Mouse (Mus musculus) granulocyte monocyte progenitor cell, adult 5-6 weeks (primary cell): ENCODE measurements around the gene Map3k11. TPM values are rescaled to one million over a fixed set of nuclear protein-coding genes. Genes with fewer than 3 reads are reported as not detected.
"Not testable (repeated sequence)": the region's sequence is repeated elsewhere in the genome, so short reads cannot be mapped to it uniquely, and the experiment has no call there.

Source experiments
- ATAC-seq: replicated peaks from 2 replicates; pipeline ENCODE4 v1.8.0; 2016; ENCODE audit warnings: mild to moderate bottlenecking, moderate TSS enrichment, inconsistent platforms; ENCODE audit not compliant: poor library complexity, severe bottlenecking
- total RNA-seq, 2 experiments: library from RNA; stranded (forward) in 1 of 2; stranded (reverse) in 1 of 2; fragments of 200-712, 200-1000 nt in 1 of 2; fragments of >200 nt in 1 of 2; fragmentation: Nextera tagmentation in 1 of 2; gene quantifications; 2 replicates each; pipeline ENCODE4 v1.2.3; 2014 to 2017

The Map3k11 gene
- total RNA-seq, 2 experiments from 2014 or later: 21.9 to 23.0 TPM

- no peak for ATAC-seq
Observed at GRCm38 (mm10) chr19:5664669-5665257, 23.8 kb upstream of the Map3k11 start.

DNA sequence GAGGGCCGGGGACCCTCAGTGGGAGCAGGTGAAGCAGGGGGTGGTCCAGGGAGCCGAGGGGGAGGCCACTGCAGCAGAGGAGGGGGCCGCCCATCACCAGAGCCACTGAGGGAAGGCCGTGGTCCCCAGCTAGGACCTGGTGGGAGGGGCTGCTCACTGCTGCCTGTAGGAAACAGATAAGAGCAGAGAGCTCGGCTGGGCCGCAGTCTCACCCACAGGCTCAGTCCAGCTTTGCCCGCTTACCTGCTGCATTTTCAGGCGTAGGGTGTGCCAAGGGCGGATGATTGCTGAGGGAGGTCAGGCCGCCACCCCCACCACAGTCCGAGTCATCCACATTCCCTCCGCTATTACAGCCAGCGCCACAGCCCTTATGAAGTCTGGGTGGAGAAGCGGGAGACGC is 23.1 kb upstream of the Map3k11 start:
- no peak for ATAC-seq

GRCm38 (mm10) chr19:5666386-5666785 is 22.2 kb upstream of the Map3k11 start:
- ATAC-seq: no peak

DNA sequence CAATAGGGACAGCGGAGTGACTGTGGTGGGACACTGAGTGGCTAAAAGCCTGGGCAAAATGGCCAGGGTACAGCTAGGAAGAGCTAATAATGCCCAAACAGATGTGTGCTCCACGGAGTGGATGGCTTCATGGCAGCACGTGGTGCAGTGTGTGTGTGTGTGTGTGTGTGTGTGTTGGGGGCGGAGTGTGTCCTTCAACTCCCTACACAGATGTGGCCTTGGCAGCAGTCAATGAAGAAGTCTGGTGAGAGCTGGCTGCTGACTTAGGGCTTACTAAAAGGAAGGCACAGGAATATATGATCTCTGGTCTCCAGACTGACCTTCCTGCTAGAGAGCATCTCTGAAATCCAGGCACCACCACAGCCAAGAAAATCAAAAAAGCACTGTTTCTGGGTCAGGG is 20.2 kb upstream of the Map3k11 start:
- ATAC-seq: no peak

GRCm38 (mm10) chr19:5680432-5680831 is 8.1 kb upstream of the Map3k11 start:
- no peak for ATAC-seq

GRCm38 (mm10) chr19:5684236-5684635 is 4.3 kb upstream of the Map3k11 start:
- no peak for ATAC-seq

- ATAC-seq: no peak
Observed at GRCm38 (mm10) chr19:5684985-5685384, 3.6 kb upstream of the Map3k11 start.

- no peak for ATAC-seq
Observed at GRCm38 (mm10) chr19:5685431-5685830, 3.1 kb upstream of the Map3k11 start.

DNA sequence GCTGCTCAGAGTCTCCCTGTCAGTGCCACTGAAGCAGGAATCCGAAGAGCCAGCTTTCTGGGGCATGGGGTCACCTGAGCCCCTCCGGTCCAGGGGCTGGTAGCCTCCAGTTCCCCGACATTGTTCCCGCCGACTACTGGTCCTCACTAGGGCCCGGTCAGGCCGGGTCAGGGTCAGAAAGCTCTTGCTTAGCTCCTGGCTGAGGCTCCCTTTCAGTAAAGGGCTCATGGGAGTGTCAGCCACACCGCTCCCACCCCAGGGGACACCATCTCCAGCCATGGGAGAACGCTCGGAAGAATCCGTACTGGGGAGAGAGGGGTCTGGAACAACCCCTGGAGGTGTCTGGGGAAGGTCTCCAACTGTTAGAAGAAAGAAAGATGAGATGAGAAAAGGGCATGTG is 2.7 kb upstream of the Map3k11 start:
- ATAC-seq: no peak

GRCm38 (mm10) chr19:5686437-5686836 is 2.1 kb upstream of the Map3k11 start:
- no peak for ATAC-seq

DNA sequence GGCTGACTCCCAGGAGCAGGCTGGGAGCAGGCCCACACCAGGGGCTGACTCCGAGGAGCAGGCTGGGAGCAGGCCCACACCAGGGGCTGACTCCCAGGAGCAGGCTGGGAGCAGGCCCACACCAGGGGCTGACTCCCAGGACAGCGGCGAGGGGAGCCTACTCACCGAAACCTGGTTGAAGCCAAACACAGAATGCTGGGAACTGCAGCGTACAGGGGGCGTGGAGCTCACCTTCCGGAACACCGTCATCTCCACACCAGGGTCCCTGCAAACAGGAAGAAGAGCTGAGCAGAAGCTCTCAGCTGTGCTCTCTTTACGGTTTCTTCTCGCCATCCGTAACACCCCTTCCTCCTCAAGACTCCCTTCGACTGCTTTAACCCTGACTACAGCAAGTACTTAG is 1.6 kb upstream of the Map3k11 start:
- ATAC-seq: not testable (repeated sequence)

- ATAC-seq: no peak
Observed at GRCm38 (mm10) chr19:5687738-5688137, 804 bp upstream of the Map3k11 start.

GRCm38 (mm10) chr19:5689088-5689428 is 516 bp downstream of the Map3k11 start:
- ATAC-seq: no peak

GRCm38 (mm10) chr19:5689565-5690342 is 1.2 kb downstream of the Map3k11 start:
- ATAC-seq: peak; percentile 56

- no peak for ATAC-seq
Observed at GRCm38 (mm10) chr19:5690343-5690735, 1.8 kb downstream of the Map3k11 start.

DNA sequence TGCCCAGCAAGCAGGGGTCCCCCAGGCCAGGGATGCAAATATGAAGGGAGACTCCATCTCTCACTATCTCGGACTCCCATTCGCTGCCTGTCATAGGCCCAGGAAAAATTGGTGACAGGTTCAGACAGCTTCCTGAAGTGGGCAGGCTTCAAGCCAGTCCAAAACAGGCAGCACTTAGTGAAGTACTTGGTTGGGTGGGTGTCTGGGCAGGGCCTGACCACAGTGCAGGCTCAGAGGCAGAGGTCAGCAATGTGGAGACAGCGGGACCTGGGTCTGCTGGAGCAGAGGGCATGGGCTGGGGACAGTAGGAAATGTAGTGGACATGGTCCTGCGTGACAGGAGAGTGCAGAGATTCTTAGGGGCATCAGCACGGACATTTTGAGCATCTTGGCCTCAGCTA is 3.1 kb downstream of the Map3k11 start:
- no peak for ATAC-seq

GRCm38 (mm10) chr19:5692086-5692912 is 3.8 kb downstream of the Map3k11 start:
- peak; percentile 13; the same call in 1 of the 2 replicates for ATAC-seq

DNA sequence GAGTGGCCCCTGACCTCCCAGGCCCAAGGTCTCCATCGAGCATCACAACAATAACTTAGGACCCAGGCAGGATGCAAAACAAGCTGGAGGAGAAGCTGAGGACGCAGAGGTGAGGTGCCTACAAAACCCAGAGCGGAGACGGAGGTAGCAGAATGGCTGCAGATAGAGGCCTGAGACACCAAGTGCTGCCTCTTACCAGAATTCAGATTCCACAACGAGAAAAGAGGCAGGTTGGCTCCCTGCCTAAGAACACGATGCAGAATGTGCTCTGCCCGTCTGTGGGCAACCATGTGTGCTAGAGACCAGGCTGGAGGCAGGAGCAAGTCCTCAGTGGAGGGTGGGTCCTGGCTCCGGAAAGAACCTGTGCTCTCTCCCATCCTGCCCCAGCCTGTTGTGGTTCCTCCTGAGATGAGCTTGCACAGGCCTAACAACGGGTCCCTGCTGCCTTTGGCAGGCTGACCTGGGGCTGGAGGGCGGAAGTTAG is 4.4 kb downstream of the Map3k11 start:
- no peak for ATAC-seq

DNA sequence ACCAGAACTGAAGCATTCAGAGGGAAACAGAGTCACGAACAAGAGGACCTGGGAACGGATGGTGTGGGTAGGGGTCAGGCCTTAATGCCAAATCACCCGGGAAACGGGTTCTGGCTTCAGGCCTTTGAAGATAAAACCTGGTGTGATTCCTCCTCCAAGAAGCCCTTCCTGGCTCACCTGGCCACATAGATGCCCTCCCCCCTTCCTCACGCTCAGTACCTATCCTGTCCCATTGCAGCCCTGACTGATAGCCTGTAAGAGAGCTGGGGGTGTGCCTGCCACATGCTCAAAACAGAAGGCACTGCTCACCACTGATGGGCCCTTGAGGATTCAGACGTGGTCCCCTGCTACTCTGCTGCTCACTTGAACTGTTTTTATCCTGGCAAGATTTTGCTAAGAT is 5.3 kb downstream of the Map3k11 start:
- ATAC-seq: no peak

DNA sequence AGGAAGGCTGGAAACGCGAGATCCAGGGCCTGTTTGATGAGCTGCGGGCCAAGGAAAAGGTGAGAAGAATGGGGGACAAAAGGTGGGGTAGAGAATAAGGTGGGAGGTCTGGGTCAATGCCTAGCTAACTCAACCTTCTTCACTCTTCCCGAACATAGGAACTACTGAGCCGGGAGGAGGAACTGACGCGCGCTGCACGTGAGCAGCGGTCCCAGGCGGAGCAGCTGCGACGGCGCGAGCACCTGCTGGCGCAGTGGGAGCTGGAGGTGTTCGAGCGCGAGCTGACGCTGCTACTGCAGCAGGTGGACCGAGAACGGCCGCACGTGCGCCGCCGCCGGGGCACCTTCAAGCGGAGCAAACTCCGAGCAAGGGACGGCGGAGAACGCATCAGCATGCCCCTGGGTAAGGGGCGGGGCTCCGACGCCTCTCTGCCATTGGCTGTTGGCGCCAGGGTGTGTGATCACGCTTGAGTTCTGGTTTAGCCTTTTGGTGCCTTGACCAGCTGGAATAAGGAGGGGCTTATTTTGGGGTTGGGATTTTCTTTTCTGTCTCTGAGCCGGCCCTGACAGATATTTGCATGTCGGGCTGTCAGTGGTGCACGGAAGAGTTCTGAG is 7.4 kb downstream of the Map3k11 start:
- no peak for ATAC-seq
